Mouse (Mus musculus): ENCODE data around the gene Sparcl1.

- no peak for TF ChIP-seq POLR2A (IDR thresholded peaks at IDR 0.05; ENCODE audit: borderline replicate concordance, low read depth, low read length)
- TF ChIP-seq CTCF (IDR thresholded peaks at IDR 0.05; ENCODE audit: low read depth, low read length), result no peak
These were observed 28.2 kb downstream of the Sparcl1 start for GRCm38 (mm10) chr5:104085366-104085765.

Data from bone marrow macrophage, adult 2 months (primary cell).